Mouse (Mus musculus): ENCODE data around the gene Derl2. TPM values are rescaled to one million over a fixed set of nuclear protein-coding genes. Genes with fewer than 3 reads are reported as not detected.

Derl2 gene
- total RNA-seq (2021), result 10 to 100 TPM; 21.4 to 23.7 TPM
- long read RNA-seq, experiment 1, transcript Derl2-206 (7 exons, 3,666 nt), result major isoform, 19 of 28 reads
- long read RNA-seq, experiment 1, partial matches to known transcripts, result 1 of 28 reads
- long read RNA-seq, experiment 1, other reads (novel, unspliced or antisense), result 8 of 28 reads
- long read RNA-seq, experiment 2, transcript Derl2-206 (7 exons, 3,666 nt), result major isoform, 41 of 57 reads
- long read RNA-seq, experiment 2, partial matches to known transcripts, result 1 of 57 reads
- long read RNA-seq, experiment 2, other reads (novel, unspliced or antisense), result 15 of 57 reads

DNA sequence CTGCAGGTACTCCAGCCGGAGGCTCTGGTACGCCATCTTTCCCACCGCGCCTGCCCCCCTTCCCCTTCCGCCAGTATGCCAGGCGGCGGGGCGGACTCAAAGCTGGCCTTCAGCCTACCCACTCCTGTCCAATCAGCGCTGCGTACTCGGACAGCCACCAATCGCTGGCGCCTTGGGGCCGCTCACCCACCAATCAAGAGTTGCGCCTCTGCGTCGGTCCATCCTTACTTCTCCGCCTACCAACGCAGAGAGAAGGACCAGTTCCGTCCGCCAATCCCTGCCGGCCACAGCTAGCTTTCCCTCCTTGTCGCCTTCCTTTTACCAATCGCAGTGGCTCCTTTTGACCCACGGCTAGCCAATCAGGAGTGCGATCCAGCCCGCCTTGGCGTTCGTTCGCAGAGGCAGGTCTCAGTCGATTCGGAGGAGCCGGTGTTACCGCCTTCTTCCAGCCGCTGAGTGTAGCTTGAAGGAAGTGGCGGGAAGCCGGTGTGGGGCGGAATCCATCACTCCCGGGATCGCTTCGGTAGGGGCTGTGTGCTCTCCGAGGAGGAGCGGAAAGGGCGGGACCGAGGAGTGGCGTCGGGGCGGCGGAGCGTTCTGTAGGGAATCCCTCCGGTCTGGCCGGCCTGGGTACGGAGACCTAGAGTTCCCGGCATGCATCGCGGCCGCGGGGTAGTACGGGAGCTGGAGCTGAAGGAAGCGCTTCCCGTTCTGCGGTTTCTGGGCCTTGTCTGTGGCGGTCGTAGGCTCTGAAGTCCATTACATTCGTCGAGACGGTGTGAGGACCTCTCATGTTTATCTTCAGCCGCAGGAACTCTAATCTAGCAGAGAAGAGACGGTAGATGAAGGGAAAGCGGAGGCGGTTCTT is at the start of gene Derl2, which contains the start of gene Mis12:
Gene Derl2, minus strand, starts transcription at position 641 of the 868 bp plus-strand sequence.
Gene Mis12, plus strand, starts transcription at position 411 of the 868 bp plus-strand sequence.
- intact Hi-C loops (cut with DNase I), result loop anchor here (5.0 kb wide), 1 partner anchor 33 kb away; no protein-coding TSS in a partner anchor
- peak; percentile 99 for DNase-seq (ENCODE audit: low spot score in 2 of 2)

DNA sequence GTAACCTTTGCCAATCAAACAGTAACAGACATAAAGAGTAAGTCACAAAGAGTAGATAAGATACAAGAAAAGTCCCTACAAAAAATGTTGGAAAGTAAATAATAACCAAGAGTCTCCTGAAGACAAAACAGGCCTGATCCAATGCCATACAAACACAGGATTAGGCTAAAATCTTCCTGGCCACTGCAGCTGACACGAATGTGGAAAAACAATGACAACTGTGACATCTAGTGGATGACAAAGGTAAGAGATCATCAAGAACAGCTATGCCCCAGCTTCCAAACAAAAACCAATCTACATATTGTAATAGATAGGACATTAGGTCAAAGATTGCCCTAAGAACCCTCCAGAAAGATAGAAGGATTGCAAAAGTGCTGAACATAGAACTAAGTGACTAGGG is 32.9 kb upstream of the Derl2 start:
- intact Hi-C loops (cut with DNase I), result loop anchor here (5.0 kb wide), 1 partner anchor 35 kb away; the partner anchor contains the start of genes Derl2 and Mis12
- DNase-seq (ENCODE audit: low spot score in 2 of 2), result peak; percentile 30 to 60

DNA sequence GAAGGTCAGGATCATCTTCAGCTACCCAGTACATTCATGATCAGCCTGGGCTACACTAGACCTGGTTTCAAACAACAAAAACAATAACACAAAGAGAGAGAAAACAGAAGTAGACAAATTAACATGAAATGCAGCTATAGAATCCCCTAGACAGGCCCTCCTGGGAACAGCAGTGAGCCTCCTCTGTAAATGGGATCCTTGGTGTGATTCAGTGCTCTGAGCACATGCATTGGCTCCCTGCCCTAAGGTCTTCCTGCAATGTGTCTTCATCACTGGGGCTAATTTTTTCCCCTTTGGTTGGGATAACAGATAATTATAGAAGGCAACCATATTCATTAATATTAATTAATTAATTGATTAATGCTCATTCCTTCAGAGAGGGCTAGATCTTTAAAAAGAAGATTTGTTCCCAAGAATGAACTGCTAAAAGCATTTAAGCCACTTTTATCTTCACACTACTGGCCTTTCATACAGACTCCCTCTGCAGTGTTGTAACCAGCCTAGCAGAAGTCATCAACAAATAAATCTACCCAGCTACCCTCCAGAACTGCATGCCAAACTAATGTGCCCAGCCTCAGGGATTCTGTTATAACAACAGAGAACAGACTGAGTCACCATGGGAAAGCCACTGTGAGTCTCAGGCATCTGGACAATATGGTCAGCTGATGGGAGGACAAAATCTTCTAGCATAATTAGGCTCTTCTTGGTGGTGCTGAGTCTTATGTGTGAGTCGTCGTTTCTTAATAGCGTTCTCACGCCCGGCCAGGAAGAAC is 20.1 kb upstream of the Derl2 start:
- intact Hi-C loops (cut with DNase I), result loop anchor here (10.0 kb wide), 1 partner anchor 285 kb away; no protein-coding TSS in a partner anchor
- no peak for DNase-seq (ENCODE audit: low spot score in 2 of 2)

GRCm38 (mm10) chr11:71033163-71033761 is 13.6 kb upstream of the Derl2 start, which contains the start of gene 6330403K07Rik:
6330403K07Rik (minus strand) TSS chr11:71033513.
- intact Hi-C loops (cut with DNase I), result loop anchor here (10.0 kb wide), 1 partner anchor 292 kb away; no protein-coding TSS in a partner anchor

DNA sequence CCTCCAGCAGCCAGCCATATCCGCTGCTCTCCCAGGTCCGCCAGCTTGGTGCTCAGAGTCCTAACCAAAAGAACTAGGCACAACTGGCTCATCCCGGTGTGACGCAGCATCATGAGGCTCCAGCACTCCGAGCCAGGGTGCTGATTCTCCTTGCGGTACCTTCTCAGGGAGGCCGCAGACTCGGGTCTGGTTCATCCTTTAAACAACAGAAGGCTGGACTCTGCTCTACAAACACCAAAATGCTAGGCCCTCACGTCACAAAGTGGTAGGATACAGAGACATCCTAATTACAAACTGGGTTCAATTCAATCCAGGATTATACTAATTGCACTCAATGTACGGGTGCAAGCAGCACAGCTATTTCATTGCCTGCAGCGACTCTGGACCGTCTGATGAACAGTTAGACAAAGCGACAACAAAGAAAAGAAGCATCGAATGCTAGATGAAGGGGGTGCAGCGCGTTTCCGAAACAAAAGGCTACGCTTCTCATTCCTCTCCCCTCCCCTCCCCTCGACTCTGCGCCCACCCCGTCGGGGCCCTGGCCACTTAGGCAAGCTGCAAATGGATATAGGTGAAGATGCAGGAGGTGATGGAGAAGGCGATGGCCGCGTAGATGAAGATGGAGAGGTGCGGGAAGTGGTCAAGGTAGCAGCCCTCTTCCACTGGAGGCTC is 13.0 kb upstream of the Derl2 start:
- intact Hi-C loops (cut with DNase I), result loop anchor here (10.0 kb wide), 1 partner anchor 292 kb away; no protein-coding TSS in a partner anchor
- DNase-seq (ENCODE audit: low spot score in 2 of 2), result peak; percentile 47 to 49

More at GRCm38 (mm10) chr11:71033163-71033761, 13.6 kb upstream of the Derl2 start, which contains the start of gene 6330403K07Rik:
- DNase-seq (ENCODE audit: low spot score in 2 of 2), result peak; percentile 66 to 81

DNA sequence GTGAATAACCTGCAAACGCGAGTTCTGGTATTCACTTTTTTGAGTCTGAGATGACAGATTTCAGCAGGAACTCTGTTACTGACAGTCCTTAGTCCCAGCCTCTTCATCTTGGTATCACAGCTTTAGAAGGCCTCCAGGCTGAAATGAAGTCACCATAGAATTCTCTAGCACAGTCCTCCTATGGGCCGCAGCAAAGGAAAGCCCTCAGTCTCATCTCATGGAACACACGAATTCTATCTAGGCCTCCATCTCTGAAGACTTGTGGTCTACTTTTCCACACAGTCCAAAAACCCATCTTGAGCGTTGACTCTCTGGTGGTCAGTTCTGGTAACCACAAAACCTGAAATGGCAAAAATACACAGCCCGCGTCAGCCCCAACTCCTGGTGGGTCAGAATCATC is 12.4 kb upstream of the Derl2 start:
- no peak for DNase-seq (ENCODE audit: low spot score in 2 of 2)
- intact Hi-C loops (cut with DNase I), result loop anchor here (10.0 kb wide), 1 partner anchor 293 kb away; no protein-coding TSS in a partner anchor

- DNase-seq (ENCODE audit: low spot score in 2 of 2), result peak in 1 of 2 experiments; percentile 26
- intact Hi-C loops (cut with DNase I), result loop anchor here (10.0 kb wide), 1 partner anchor 295 kb away; no protein-coding TSS in a partner anchor
These were observed 9.9 kb upstream of the Derl2 start for GRCm38 (mm10) chr11:71029403-71030118.

DNA sequence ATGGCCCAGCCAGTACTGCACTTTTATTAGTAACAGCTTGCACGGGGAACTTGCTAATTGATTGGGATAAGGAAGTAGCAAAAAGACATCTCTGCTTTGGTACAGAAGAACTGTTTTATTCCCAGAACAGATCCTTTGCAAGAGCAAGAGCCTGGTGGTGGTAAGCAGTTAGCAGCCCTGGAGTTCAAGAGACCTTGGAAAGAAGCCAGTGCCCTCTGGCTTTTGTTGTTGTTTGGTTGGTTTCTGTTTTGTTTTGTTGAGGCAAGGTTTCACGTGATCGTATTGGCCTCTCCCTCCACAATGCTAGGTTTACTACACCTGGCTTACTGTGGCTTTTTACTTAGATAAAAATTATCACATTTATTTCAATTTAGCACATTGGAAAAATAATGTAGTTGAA is 8.6 kb upstream of the Derl2 start:
- intact Hi-C loops (cut with DNase I), result no loop called here
- no peak for DNase-seq (ENCODE audit: low spot score in 2 of 2)

- intact Hi-C loops (cut with DNase I), result loop anchor here (5.0 kb wide), 1 partner anchor 34 kb away; no protein-coding TSS in a partner anchor
- DNase-seq (ENCODE audit: low spot score in 2 of 2), result peak; percentile 15 to 16
These were observed 1.0 kb downstream of the Derl2 start for GRCm38 (mm10) chr11:71018416-71019200.

DNA sequence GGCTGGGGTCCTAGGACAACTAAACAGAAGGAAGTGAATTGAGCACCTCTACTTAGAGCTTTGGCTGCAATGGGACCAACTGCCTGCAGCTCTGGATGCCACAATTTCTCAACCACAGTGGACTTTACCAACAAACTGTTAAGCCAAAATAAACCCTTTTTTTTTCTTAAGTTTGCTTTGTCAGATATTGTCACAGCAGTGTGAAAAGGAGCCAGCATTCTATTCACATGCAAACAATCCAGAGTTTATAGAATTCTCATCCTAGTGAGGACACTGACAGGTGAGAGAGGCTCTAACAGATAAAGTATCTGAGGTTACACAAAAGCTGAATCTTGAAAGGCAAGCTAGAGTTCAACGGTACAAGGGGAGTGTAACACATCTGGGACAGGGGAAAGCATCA is 2.6 kb downstream of the Derl2 start:
- no peak for DNase-seq (ENCODE audit: low spot score in 2 of 2)
- intact Hi-C loops (cut with DNase I), result loop anchor here (5.0 kb wide), 1 partner anchor 35 kb away; no protein-coding TSS in a partner anchor

GRCm38 (mm10) chr11:71012743-71013142 is 6.9 kb downstream of the Derl2 start:
- DNase-seq (ENCODE audit: low spot score in 2 of 2), result no peak
- intact Hi-C loops (cut with DNase I), result no loop called here

DNA sequence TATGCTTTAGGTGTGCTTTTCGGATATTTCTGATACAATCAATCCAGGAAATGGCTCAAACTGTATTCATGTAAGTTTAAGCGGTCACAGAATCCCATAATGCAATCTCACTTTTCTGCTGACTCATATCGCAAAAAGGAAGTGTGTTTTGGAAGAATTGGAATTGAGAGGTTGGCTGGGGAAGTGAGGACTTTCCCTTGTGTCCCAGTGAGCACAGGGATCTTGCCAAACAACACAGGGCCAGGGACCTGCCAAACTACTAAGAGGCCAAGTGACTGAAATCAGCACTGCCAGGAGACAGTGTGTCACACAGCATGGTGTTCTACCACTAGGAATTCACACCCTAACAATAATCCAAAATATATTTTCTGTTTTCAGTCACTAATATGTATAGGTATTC is 11.3 kb downstream of the Derl2 start:
- intact Hi-C loops (cut with DNase I), result no loop called here
- DNase-seq (ENCODE audit: low spot score in 2 of 2), result no peak

DNA sequence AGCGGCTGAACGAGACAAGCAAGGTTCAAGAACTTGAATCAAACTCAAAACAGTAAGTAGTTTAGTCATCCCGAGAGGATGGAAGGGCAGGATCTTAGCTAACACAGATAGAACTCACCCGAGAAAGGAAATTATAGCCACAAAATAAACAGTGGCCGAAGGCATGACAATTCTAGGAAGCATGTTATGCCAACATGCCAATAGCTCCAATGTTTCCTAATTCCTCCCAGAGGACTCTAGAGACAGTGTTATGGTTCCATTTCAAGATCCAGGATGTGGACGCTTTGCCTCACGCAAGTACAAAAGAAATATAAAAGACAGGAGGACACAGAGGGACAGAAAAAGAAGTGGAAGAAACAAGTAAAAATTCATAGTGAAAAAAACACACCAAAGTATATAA is 11.8 kb downstream of the Derl2 start:
- no peak for DNase-seq (ENCODE audit: low spot score in 2 of 2)
- intact Hi-C loops (cut with DNase I), result no loop called here

- intact Hi-C loops (cut with DNase I), result no loop called here
These were observed 12.6 kb downstream of the Derl2 start for GRCm38 (mm10) chr11:71007026-71007425.

DNA sequence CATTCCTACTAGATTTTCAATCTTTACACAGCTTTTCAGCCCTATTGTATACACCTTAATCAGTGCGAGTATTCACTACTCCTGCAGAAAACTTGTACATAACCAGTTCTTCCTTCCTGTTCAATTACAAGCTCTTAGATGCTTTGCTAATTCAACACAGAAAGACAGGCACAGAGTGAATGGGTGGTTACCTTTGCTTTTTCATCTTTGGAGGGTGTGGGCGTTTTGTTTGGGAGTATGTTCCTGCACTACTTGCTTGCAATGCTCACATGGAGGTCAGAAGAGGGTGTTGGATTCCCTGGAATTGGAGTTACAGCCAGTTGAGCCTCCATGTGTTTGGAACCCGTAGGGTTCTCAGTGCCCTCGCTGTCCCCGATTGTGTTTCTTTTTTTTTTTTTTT is 14.6 kb downstream of the Derl2 start:
- intact Hi-C loops (cut with DNase I), result no loop called here
- DNase-seq (ENCODE audit: low spot score in 2 of 2), result no peak

More at GRCm38 (mm10) chr11:71007026-71007425, 12.6 kb downstream of the Derl2 start:
- no peak for DNase-seq (ENCODE audit: low spot score in 2 of 2)

DNA sequence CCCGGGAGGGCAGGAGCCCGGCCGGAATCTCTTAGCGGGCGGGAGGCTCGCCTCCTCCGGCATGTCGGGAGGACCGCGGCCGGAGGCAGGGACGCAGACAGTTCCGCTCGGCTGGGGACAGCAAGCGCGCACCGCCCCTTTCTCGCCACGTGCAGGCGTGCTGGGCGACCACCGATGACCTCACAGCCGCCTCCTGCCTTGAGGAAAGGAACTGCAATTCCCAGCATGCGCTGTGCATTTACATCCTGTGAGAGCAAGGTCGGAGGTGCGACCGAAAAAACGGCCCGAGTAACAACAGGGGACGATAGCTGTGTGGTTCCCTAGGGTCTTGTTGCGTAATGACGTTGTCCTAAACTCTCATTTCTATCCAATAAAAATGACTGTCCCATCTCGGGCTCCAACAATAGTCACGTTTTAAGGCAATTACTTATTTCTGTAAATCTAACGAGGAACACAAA is 15.3 kb downstream of the Derl2 start, which contains the start of gene Dhx33:
Gene Dhx33, minus strand, starts transcription at position 122 of the 458 bp plus-strand sequence.
- intact Hi-C loops (cut with DNase I), result loop anchor here (1.0 kb wide), 1 partner anchor 21 kb away; the partner anchor contains the start of gene C1qbp
- DNase-seq (ENCODE audit: low spot score in 2 of 2), result peak; percentile 97 to 98

All from left cerebral cortex, postnatal 14 days (tissue).